Mouse (Mus musculus) lung, postnatal 25 days (tissue): ENCODE measurements around the gene Akap8.
A peak's percentile ranks its signal among the peaks of the same experiment; 100 is the strongest.

Experiments
- DNase-seq: peaks from one replicate; pipeline ENCODE4 v3.0.0; 2022; ENCODE audit warnings: low spot score

Akap8 gene

DNA sequence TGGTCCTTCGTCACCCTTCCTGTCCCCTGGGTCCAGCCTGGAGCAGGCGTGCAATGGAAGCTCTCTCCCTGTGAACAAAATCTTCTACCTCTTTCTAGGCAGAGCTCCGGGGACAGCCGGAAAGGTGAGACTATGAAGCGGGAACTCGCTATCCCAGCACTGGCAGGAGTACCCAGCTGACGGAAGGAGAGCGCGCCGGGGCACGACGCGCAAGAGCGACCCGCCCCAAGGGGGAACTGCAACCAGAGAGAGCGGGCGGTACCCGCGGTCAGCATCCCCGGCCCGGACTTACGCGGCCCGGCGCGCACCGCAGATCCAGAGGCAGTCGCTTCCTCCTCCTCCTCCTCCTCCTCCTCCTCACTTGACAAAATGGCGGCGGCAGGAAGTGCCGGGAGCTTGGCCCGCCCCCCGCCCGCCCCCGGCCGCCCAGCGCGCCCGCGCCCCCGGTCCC, 37.2 kb downstream of the Akap8 start:
- peak; percentile 64 for DNase-seq

DNA sequence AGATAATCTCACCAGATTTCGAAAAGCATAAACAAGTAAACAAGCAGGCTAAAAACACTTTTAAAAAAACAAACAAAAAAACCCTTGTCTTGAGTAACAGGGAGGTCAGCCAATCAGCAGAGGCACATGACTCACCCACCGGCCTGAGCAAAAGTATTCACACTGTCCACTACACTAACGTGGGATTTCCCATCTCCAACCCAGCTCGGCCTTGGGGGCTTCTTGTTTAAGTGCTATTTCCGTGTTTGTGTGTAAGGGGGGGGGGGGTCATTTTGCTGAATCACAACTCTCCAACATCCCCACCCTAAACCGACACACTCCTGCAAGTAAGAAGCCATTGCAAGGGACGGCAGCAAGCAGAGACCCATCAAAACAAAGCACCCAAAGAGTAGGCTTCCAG, 37.7 kb downstream of the Akap8 start:
- peak; percentile 19 for DNase-seq

DNA sequence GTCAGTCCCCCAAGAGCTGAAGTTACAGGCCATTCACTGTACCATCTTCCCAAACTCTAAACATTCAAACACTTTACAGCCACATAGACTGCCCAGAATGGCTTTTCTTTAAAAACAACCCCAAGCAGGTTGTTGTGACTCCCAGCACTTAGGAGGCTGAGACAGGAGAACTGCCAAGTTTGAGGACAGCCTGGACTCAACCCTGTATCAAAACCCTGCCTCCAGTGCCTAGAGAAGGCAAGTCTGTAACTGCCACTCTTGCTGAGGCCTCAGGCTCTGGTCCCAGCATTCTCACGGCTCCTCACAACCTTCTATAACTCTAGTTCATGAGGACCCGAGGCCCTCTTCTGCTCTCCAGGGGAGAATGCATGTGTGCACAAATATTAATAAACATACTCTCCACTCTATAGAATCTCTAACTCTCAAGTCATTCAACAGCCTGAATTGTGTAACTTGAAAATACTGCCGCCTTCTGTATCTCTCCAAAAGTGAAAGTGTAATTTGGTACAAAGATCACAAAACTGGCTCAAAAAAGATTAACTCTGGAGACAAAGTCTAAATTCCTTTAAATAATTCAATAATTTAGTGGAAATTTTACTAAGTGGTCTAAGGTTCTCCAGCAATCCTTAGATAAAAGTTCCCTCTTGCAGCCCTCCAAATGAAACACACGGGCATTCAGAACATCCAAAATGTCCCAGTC, 39.3 kb downstream of the Akap8 start:
- no peak for DNase-seq

DNA sequence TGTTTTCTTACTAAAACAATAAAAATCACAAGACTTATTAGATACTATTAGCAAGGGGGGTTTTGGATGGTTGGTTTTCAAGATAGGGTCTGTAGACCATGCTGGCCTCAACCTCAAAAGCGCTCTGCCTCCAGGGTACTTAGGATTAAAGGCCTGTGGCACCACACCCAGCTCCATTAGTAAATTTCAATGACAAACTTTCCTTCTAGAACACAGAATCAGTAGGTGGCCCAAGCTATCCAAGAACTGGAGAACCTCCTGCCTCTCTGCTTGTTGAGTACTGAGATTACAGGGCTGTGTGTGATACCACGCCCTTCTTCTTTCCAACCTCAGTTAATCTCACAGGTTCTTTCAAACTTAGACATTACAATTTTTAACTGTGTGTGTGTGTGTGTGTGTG, 39.9 kb downstream of the Akap8 start:
- no peak for DNase-seq

DNA sequence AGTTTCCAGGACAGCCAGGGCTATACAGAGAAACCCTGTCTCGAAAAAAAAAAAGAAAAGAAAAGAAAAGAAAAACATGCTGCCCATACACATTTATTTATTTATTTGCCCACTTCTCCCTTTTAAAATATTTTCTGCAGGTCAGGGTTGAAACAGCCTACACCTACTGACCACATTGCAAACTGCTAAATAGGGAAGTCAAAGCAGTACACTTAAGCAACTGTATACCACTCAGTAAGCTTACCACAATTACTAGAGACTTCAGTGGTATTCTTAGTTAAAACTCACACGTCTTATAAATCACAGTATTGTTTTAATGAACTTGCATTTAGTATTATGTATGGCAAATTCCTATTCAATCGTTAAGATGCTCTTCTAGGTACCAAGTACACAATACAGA, 40.5 kb downstream of the Akap8 start:
- DNase-seq = no peak

DNA sequence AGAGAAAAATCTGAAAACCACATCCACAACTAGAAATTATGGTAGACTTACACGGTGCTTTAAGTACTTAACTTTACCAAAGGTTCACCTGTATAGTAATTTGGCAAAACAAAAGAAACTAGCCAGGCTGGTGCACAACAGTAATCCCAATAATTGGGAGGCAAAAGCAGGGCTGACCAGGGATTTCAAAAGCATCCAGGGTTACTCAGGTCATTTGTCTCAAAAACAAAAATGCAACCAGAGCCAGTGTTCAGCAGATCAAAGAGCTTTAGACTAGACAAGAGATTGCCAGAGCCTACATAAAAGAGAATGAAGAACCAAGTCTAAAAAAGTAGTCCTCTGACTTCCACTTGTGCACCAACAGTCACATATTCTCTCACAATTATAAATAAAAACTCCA, 43.8 kb downstream of the Akap8 start:
- no peak for DNase-seq

DNA sequence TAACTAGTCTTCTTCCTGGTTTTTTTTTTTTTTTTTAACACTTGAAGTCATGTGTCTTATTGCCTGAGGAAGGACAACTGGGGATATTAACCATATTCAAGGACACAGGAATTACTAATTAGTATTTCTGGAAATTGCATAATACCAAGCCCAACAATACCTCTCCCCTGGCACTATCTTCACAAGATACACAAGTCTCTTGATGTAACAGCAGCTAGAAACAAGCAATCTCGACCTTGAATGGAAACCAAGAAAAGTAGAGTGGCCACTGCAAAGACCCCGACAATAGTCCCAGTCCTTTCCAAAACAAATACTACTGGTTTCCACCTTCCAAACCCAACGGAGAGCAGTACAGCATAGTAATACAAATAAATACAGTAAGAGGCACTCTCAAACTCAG, 45.5 kb downstream of the Akap8 start:
- no peak for DNase-seq

DNA sequence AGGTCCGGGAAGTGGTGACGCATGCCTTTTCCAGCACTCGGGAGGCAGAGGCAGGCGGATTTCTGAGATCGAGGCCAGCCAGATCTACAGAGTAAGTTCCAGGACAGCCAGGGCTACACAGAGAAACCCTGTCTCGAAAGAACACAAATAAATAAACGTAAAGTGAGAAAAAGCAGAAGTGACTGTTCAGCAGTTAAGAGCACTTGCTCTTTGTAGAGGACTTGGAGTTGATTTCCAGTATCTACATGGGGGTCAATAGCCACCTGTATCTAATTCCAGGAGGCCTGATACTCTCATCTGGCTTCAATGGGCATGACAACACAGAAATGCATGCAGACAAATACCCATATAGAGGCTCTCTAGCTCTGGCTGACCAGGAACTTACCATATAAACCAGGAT, 51.9 kb downstream of the Akap8 start:
- DNase-seq = no peak

DNA sequence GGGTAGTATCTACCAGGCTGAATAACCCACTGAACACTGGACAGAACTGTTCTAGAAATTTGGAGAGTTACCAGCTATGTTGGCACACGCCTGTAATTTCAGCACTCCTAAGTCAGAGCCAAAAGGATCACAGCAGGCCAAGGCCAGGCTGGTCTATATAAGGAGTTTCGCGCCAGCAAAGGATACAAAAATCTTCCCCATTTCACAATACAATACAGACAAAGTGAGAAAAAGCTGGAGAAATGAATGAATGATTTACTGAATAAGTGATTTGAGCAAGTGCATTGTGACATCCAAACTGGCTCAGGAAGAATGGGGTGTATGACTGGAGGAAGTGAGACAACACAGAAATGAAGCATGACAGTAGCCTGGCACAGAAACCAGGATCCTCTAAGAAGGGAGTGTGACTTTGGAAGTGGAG, 52.5 kb downstream of the Akap8 start:
- DNase-seq = no peak

DNA sequence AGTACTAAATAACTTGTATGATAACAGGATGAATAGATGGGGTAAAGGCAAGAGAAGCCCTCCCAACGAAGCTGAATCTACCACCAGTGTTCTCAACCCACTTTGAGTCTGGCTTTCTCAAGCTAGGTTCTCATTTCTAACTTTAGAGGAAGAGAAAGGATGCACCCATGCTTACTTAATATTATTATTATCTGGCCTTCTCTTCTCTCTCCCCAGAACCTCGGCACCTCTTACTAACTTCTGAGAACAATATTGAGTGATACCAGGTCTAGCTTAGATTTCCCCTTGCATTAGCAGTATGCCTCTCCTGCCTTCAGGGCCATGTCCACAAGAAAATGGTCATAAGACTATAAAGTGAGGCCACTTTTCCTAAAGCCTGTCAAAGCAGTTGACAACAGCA, 52.9 kb downstream of the Akap8 start:
- DNase-seq = no peak

DNA sequence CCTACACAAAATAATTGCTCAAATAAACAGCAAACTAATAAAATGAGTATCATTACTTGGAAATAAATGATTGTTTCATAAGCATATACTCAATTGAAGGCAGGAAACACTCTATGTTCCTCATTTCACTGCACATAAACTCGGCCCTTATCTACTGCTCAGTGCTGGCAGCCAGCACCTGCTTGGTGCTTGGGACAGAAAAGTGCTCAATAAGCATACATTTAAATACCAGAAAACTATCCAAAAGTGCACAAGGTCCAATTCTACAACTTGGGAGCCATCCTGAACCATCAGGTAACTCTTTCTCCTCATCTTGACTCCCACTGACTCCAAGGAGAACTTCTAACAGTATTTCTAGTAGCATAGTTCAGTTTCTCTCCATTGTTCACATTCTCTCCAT, 53.4 kb downstream of the Akap8 start:
- DNase-seq = no peak

DNA sequence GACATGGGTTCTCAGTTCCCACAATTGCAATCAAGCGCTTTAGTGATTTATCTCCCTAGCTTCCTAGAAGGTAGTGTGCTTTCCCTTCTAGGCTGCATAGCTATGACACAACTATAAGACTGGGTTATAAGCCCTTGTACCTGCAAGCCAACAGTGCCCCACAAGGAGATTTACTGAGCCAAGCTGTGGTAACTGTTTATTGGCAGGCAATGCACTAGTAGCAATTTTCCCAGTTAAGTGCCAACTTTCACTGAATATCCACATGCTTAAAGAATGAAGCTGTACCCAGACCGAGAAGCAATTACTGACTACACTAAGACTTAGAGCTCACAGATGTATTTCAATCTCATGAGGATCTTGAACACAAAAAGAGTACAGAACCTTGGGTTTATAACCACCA, 57.4 kb downstream of the Akap8 start:
- DNase-seq = no peak

DNA sequence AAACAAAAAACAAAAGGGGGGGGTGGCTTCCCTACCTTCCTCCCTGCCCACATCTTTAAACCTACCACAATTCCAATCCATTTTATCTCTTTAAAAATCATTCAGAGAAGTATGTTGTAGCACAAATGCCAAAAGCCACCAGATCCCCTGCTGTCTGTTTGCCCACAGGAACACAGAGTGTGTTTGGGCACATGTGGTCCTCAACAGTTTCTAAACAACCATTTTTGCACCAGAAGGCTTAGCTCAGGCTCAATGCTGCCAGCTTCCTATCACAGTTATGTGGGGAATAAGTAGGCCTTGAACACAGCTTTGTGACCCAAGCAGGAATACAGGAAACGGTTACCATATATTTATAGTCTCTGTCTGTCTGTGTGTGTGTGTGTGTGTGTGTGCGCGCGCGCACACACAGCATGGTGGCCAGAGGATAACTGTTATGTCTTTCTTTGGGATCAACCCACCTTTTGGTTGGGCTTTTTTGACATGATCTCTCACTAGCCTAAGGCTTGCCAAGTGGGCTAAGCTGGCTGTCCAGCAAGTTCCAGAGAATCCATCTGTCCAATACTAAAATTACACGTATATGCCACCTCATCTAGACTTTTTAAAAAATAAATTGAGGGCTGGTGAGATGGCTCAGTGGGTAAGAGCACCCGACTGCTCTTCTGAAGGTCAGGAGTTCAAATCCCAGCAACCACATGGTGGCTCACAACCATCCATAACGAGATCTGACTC, 58.0 kb downstream of the Akap8 start:
- no peak for DNase-seq

DNA sequence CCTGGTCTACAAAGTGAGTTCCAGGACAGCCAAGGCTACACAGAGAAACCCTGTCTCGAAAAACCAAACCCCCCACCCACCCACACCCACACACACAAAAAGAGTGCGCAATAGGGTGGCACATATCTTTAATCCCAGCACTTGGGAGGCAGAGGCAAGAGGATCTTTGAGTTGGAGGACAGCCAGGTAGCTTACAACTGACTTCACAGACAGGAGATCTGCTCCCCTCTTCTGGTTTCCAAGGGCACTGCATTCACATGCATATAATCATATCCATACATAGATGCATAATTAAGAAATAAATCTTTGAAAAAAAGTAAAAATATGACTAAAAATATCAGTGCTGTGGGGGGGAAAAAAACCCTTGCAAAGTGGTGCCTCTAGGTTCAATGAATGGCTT, 62.2 kb downstream of the Akap8 start:
- DNase-seq = no peak

DNA sequence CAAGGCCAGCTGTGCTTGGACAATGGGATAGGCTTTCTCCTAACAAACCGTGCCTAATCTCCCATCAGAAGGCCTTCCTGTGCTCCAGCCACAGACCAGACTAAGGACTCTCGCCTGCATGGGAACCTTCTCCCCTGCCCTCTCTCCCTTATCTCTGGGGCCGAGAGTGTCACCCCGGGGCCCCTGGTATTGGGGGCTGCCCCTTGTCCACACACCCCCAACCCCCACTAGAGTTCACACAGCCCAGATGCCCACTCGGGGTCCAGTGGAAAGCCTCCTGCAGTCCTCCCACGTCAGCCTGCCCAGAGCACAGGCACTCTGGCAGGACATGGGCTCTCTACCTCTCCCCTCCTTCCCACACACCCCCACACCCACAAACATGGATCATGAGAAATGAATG, 63.1 kb downstream of the Akap8 start:
- no peak for DNase-seq

DNA sequence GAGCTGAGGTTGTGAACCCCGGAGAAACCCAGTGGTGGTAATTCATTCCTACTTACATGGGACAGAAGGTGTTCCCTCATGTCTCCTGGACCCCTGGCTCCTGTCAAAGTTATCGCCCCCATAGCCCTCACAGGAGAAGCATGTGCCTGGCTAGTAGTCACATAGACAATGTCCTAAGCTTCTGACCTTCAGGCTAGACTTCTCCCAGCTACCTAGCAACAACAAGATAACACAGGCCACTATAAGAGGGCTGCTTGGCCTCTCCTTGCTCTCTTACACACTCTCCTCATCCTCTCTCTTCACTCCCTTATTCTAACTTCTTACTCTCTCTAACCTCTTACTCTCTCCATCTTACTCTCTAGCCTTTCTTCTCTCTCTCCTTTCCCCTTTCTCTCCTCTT, 63.6 kb downstream of the Akap8 start:
- DNase-seq = no peak

DNA sequence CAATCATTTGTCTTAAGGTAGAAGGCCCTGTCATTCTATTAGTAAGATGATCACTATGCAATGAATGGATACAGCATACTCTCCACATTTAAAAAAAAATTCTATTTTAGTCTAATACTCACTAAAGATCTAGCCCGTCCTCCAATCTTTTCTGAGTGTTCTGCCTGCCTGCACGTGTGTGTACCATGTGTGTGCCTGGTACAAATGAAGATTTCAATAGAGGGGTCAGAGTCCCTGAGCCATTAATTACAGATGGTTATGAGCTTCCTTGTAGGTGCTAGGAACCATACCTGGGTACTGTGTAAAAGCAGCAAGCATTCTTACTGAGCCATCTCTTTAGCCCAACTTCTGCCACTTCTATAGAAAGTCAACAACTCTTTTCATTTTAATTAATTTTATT, 64.1 kb downstream of the Akap8 start:
- no peak for DNase-seq
